Mouse (Mus musculus): ENCODE data around the gene Dennd1b. TPM values are rescaled to one million over a fixed set of nuclear protein-coding genes. Genes with fewer than 3 reads are reported as not detected.

The Dennd1b gene
- polyA plus RNA-seq, 1 experiment from 2014 or later: 18.3 TPM

DNA sequence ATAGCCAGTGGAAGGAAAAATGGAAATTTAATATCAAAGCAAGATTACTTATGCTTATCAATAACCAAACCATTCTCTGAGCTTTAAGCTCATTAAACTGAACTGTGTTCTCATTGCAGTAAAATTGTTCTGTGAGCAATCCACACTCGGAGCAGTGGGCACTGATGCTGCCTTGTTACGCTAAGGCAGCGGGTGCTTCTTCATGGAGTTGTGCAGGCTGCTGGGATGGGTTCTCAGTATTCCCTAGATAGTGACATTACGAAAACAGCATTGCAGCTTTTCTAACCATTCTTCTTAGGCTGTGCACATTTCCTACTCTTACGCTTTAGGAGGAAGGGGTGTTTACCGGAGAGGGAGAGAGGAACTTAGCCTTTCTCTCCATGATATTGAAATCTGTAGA lies 128.5 kb downstream of the Dennd1b start:
- Histone ChIP-seq H3K4me2 (replicated peaks; ENCODE audit: low read depth) (no peak overlapping the region), H3K4me1 (replicated peaks; ENCODE audit: control insufficient read depth, insufficient read depth, low read length) (no peaks in the 10 kb centered on the region), H3K4me3 (ENCODE audit: low read depth, low read length) (no peak overlapping the region), H3K27me3 (replicated peaks; ENCODE audit: control insufficient read depth, insufficient read depth, low read length) (no peaks in the 10 kb centered on the region), H3K9ac (ENCODE audit: low read depth, low read length) (no peak overlapping the region), H3K36me3 (ENCODE audit: control insufficient read depth, insufficient read depth) (peaks cover 6% of the 10 kb centered on the region; the same call in 1 of the 2 replicates), H3K9me3 (ENCODE audit: control insufficient read depth) (no peaks in the 10 kb centered on the region), H3K27ac (ENCODE audit: low read depth, low read length) (no peak overlapping the region)
- no peak for ATAC-seq
- TF ChIP-seq CTCF (IDR thresholded peaks at IDR 0.05; ENCODE audit: low read depth): no peak
- WGBS: 92% methylated on average over 6 of the region's 6 CpGs

DNA sequence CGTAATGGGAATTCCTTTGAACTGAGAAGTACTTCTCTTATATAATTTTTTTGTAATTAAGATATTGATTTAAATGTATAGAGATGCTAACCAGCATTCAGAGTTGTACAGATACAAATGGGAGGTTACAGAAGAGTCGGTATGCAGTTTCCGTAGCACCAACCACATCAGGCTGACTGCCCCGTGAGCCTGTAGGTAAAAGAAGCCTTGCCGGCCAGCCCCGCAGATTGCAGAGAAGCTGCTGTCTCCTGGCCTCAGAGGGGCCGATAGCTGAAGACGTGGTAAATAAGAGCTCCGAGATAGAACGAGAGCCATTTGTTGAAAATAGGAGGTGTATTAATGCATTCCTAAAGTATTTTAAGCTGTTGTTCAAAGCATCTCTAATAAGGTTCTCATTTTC lies 128.9 kb downstream of the Dennd1b start:
- WGBS: 92% methylated on average over 10 of the region's 10 CpGs

DNA sequence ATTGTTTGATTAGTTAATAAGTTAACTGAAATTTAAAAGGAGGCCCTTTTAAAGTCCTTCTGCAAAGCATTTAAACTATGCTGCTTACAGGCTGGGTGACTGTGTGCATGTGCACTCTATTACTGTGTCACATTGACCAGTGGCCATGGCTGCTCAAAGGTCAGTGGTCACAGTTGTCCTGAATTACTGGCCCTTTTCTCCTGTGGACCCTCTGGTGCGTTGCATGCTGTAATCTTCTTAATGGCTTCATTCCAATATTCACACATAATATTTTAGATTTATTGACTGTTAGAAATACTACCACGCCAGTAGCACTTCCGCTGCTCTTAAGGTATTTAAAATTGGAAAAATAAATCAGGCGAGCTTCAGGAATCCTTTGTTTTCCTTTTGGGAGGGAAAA lies 129.5 kb downstream of the Dennd1b start:
- Histone ChIP-seq H3K27ac (ENCODE audit: low read depth, low read length) (no peak overlapping the region), H3K9ac (ENCODE audit: low read depth, low read length) (no peak overlapping the region), H3K4me2 (replicated peaks; ENCODE audit: low read depth) (no peak overlapping the region), H3K27me3 (replicated peaks; ENCODE audit: control insufficient read depth, insufficient read depth, low read length) (no peaks in the 10 kb centered on the region), H3K4me3 (ENCODE audit: low read depth, low read length) (no peak overlapping the region), H3K4me1 (replicated peaks; ENCODE audit: control insufficient read depth, insufficient read depth, low read length) (no peaks in the 10 kb centered on the region), H3K36me3 (ENCODE audit: control insufficient read depth, insufficient read depth) (peaks cover 6% of the 10 kb centered on the region; the same call in 1 of the 2 replicates), H3K9me3 (ENCODE audit: control insufficient read depth) (no peaks in the 10 kb centered on the region)
- WGBS: 76% methylated on average over 4 of the region's 4 CpGs
- no peak for ATAC-seq
- no peak for TF ChIP-seq CTCF (IDR thresholded peaks at IDR 0.05; ENCODE audit: low read depth)

More for the DNA sequence above, 128.9 kb downstream of the Dennd1b start:
- H3K4me1 ChIP-seq (replicated peaks; ENCODE audit: control insufficient read depth, insufficient read depth, low read length): no peaks in the 10 kb centered on the region
- TF ChIP-seq CTCF (IDR thresholded peaks at IDR 0.05; ENCODE audit: low read depth): no peak
- no peak overlapping the region for H3K27ac ChIP-seq (ENCODE audit: low read depth, low read length)
- H3K4me3 ChIP-seq (ENCODE audit: low read depth, low read length): no peak overlapping the region
- no peak for ATAC-seq
- no peak overlapping the region for H3K9ac ChIP-seq (ENCODE audit: low read depth, low read length)
- no peaks in the 10 kb centered on the region for H3K27me3 ChIP-seq (replicated peaks; ENCODE audit: control insufficient read depth, insufficient read depth, low read length)
- no peak overlapping the region for H3K4me2 ChIP-seq (replicated peaks; ENCODE audit: low read depth)
- no peaks in the 10 kb centered on the region for H3K9me3 ChIP-seq (ENCODE audit: control insufficient read depth)
- H3K36me3 ChIP-seq (ENCODE audit: control insufficient read depth, insufficient read depth): peaks cover 6% of the 10 kb centered on the region; the same call in 1 of the 2 replicates

DNA sequence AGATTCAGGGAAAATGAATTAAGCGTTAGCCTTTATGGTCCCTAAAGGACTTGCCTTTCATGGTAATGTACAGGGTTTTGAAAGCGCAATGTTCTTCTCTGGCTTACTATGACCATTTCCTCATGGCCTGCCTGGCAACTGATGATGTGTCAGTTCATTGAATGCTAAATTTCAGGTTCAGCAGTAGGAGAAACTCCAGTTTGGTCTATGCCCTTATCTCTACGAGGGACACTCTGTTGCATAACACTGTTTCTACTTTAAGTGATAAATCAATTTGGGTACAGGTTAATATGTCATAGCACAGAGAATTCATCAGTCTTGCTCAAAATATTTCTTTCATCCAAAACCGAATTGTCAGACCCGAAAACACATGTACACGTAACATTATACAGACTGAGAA lies 133.1 kb downstream of the Dennd1b start:
- no peak overlapping the region for H3K4me3 ChIP-seq (ENCODE audit: low read depth, low read length)
- no peaks in the 10 kb centered on the region for H3K4me1 ChIP-seq (replicated peaks; ENCODE audit: control insufficient read depth, insufficient read depth, low read length)
- ATAC-seq: no peak
- no peak overlapping the region for H3K4me2 ChIP-seq (replicated peaks; ENCODE audit: low read depth)
- no peak for TF ChIP-seq CTCF (IDR thresholded peaks at IDR 0.05; ENCODE audit: low read depth)
- H3K9ac ChIP-seq (ENCODE audit: low read depth, low read length): no peak overlapping the region
- 91% methylated on average over 6 of the region's 6 CpGs for WGBS
- H3K9me3 ChIP-seq (ENCODE audit: control insufficient read depth): no peaks in the 10 kb centered on the region
- H3K27ac ChIP-seq (ENCODE audit: low read depth, low read length): no peak overlapping the region
- H3K27me3 ChIP-seq (replicated peaks; ENCODE audit: control insufficient read depth, insufficient read depth, low read length): no peaks in the 10 kb centered on the region
- peaks cover 6% of the 10 kb centered on the region; the same call in 1 of the 2 replicates for H3K36me3 ChIP-seq (ENCODE audit: control insufficient read depth, insufficient read depth)

- no peak for ATAC-seq
These were observed 134.9 kb downstream of the Dennd1b start for GRCm38 (mm10) chr1:139098088-139098487.

GRCm38 (mm10) chr1:139101725-139102124 lies 138.5 kb downstream of the Dennd1b start:
- WGBS: 84% methylated on average over 9 of the region's 9 CpGs
- H3K4me1 ChIP-seq (replicated peaks; ENCODE audit: control insufficient read depth, insufficient read depth, low read length): no peaks in the 10 kb centered on the region
- H3K4me2 ChIP-seq (replicated peaks; ENCODE audit: low read depth): no peak overlapping the region
- H3K9ac ChIP-seq (ENCODE audit: low read depth, low read length): no peak overlapping the region
- peaks cover 24% of the 10 kb centered on the region for H3K36me3 ChIP-seq (ENCODE audit: control insufficient read depth, insufficient read depth)
- H3K9me3 ChIP-seq (ENCODE audit: control insufficient read depth): no peaks in the 10 kb centered on the region
- TF ChIP-seq CTCF (IDR thresholded peaks at IDR 0.05; ENCODE audit: low read depth): no peak
- H3K27ac ChIP-seq (ENCODE audit: low read depth, low read length): no peak overlapping the region
- no peaks in the 10 kb centered on the region for H3K27me3 ChIP-seq (replicated peaks; ENCODE audit: control insufficient read depth, insufficient read depth, low read length)
- H3K4me3 ChIP-seq (ENCODE audit: low read depth, low read length): no peak overlapping the region
- no peak for ATAC-seq

More at GRCm38 (mm10) chr1:139098088-139098487, 134.9 kb downstream of the Dennd1b start:
- Histone ChIP-seq H3K4me2 (replicated peaks; ENCODE audit: low read depth) (no peak overlapping the region), H3K9me3 (ENCODE audit: control insufficient read depth) (no peaks in the 10 kb centered on the region), H3K4me3 (ENCODE audit: low read depth, low read length) (no peak overlapping the region), H3K36me3 (ENCODE audit: control insufficient read depth, insufficient read depth) (peaks cover 14% of the 10 kb centered on the region; the same call in 1 of the 2 replicates), H3K4me1 (replicated peaks; ENCODE audit: control insufficient read depth, insufficient read depth, low read length) (no peaks in the 10 kb centered on the region), H3K9ac (ENCODE audit: low read depth, low read length) (no peak overlapping the region), H3K27me3 (replicated peaks; ENCODE audit: control insufficient read depth, insufficient read depth, low read length) (no peaks in the 10 kb centered on the region), H3K27ac (ENCODE audit: low read depth, low read length) (no peak overlapping the region)
- 88% methylated on average over 4 of the region's 4 CpGs for WGBS
- no peak for TF ChIP-seq CTCF (IDR thresholded peaks at IDR 0.05; ENCODE audit: low read depth)

DNA sequence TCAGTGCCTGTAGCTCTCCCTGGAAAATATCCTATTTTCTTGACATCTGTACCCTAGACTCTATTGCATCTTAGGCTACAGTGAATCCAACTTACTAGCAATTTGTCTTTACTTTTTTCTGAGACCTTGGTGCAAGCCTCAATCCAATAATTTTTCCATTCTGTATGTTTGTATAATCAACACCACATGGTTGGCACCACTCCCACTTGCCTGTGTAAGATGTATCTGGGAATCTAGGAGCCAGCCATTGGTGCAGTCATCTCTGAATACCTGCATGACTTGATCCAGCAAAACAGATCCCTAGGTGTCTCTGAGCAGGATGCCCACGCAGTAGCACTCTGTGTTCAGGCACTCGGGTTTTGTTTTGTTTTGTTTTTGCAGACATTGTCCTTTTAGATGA lies 145.0 kb downstream of the Dennd1b start:
- no peak overlapping the region for H3K9ac ChIP-seq (ENCODE audit: low read depth, low read length)
- no peak for TF ChIP-seq CTCF (IDR thresholded peaks at IDR 0.05; ENCODE audit: low read depth)
- no peak overlapping the region for H3K4me3 ChIP-seq (ENCODE audit: low read depth, low read length)
- no peak for ATAC-seq
- H3K9me3 ChIP-seq (ENCODE audit: control insufficient read depth): no peaks in the 10 kb centered on the region
- no peaks in the 10 kb centered on the region for H3K27me3 ChIP-seq (replicated peaks; ENCODE audit: control insufficient read depth, insufficient read depth, low read length)
- H3K4me1 ChIP-seq (replicated peaks; ENCODE audit: control insufficient read depth, insufficient read depth, low read length): no peaks in the 10 kb centered on the region
- H3K27ac ChIP-seq (ENCODE audit: low read depth, low read length): no peak overlapping the region
- H3K36me3 ChIP-seq (ENCODE audit: control insufficient read depth, insufficient read depth): peaks cover 18% of the 10 kb centered on the region
- H3K4me2 ChIP-seq (replicated peaks; ENCODE audit: low read depth): no peak overlapping the region
- 92% methylated on average over 2 of the region's 2 CpGs for WGBS
